Mouse (Mus musculus) C2C12 (cell line): ENCODE results near the gene Smim22. TPM values are rescaled to one million over a fixed set of nuclear protein-coding genes. Genes with fewer than 3 reads are reported as not detected.

ENCODE experiments used
- H3K27me3 ChIP-seq: one replicate; pipeline ENCODE4 v1.6.1; 2011; ENCODE audit not compliant: control insufficient read depth, insufficient read depth, insufficient read length
- H3K36me3 ChIP-seq: one replicate; pipeline ENCODE4 v1.6.1; 2011; ENCODE audit not compliant: control insufficient read depth, insufficient read depth
- H3K4me3 ChIP-seq: one replicate; pipeline ENCODE4 v1.5.1; 2011; ENCODE audit warnings: mild to moderate bottlenecking, control low read depth; ENCODE audit not compliant: poor library complexity, insufficient read depth, severe bottlenecking
- H3K79me2 ChIP-seq: one replicate; pipeline ENCODE4 v1.6.1; 2011; ENCODE audit not compliant: control insufficient read depth, insufficient read depth
- H3K79me3 ChIP-seq: one replicate; pipeline ENCODE4 v1.6.1; 2011; ENCODE audit warnings: low read depth, control low read depth
- H3ac ChIP-seq: one replicate; pipeline ENCODE3; 2011; ENCODE audit warnings: low read depth; ENCODE audit not compliant: control insufficient read depth, insufficient read length
- CEBPB ChIP-seq: IDR thresholded peaks from one replicate; pipeline ENCODE4 v1.6.1; 2011; ENCODE audit warnings: low read depth, mild to moderate bottlenecking, control low read depth, moderate library complexity
- CTCF ChIP-seq: IDR thresholded peaks from one replicate; pipeline ENCODE4 v1.5.1; 2011; ENCODE audit not compliant: control insufficient read depth, insufficient read depth, insufficient read length
- FOSL1 ChIP-seq: IDR thresholded peaks from one replicate; pipeline ENCODE4 v1.8.0; 2011; ENCODE audit warnings: mild to moderate bottlenecking, low read length; ENCODE audit not compliant: poor library complexity, insufficient read depth, severe bottlenecking
- MAX ChIP-seq: IDR thresholded peaks from one replicate; pipeline ENCODE4 v1.6.1; 2011; ENCODE audit warnings: mild to moderate bottlenecking, control low read depth
- MYOD1 ChIP-seq: IDR thresholded peaks from one replicate; pipeline ENCODE4 v1.6.1; 2011; ENCODE audit warnings: low read depth; ENCODE audit not compliant: control insufficient read depth, insufficient read length
- MYOG ChIP-seq: IDR thresholded peaks from one replicate; pipeline ENCODE4 v1.6.1; 2011; ENCODE audit not compliant: control insufficient read depth, insufficient read length; ENCODE audit errors: extremely low read depth
- USF1 ChIP-seq: IDR thresholded peaks from one replicate; pipeline ENCODE4 v1.6.1; 2011; ENCODE audit warnings: low read depth, mild to moderate bottlenecking, control low read depth, moderate library complexity
- polyA plus RNA-seq: library from polyadenylated mRNA; unstranded; fragments of >200 nt; fragmentation: generic; extraction: Trizol; gene quantifications from one replicate; pipeline ENCODE4 v1.2.1, GENCODE M21; 2012; ENCODE audit warnings: missing spikeins

The Smim22 gene
- polyA plus RNA-seq, 1 experiment: not detected

DNA sequence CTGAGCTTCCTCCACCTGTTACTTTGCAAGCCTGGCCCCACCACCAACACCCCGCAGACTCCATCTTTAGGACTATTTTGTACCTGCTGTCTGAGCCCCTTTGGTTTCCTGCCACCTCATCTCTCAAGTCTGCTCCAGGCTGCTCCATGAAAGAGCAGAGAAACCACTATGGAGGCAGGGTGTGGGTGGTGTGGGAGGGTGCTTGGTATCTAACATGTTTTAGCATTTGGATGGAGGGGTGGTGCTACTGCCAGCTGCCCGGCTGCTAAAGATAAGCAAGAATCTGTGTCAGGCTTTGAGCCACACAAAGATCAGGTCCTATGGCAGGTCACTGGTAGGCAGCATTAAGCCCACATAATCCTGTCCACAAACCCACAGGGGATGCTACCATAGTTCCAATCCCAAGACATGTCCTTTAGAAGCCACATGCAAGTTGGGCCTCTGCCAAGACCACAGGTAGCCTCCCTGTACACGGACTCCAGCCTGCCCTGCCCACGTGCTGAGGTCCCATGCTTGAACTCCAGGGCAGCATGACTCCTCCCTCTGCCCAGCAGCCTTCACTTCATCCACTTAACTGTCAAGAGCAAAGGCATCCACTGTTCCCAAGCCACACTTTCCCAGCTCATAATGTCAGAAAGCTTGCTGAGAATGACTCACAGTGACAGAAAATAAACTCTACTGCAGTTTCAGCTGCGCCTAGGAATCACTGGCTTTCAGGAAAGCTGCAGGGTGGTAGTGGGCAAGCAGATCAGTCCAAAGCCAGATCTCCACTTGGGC, 28.6 kb upstream of the Smim22 start:
- H3K79me2 ChIP-seq: no peaks in the 10 kb centered on the region
- H3K27me3 ChIP-seq: peaks cover 20% of the 10 kb centered on the region
- no peak overlapping the region for H3K4me3 ChIP-seq
- no peak overlapping the region for H3ac ChIP-seq
- no peaks in the 10 kb centered on the region for H3K79me3 ChIP-seq
- no peak for TF ChIP-seq MAX
- no peak for TF ChIP-seq CTCF
- no peak for TF ChIP-seq FOSL1
- TF ChIP-seq MYOG: no peak
- TF ChIP-seq CEBPB: no peak
- no peak for TF ChIP-seq MYOD1
- TF ChIP-seq USF1: no peak
- no peaks in the 10 kb centered on the region for H3K36me3 ChIP-seq

GRCm38 (mm10) chr16:4979755-4980380, 27.2 kb upstream of the Smim22 start:
- Histone ChIP-seq H3ac (no peak overlapping the region), H3K79me3 (no peaks in the 10 kb centered on the region), H3K36me3 (no peaks in the 10 kb centered on the region), H3K79me2 (no peaks in the 10 kb centered on the region), H3K4me3 (no peak overlapping the region), H3K27me3 (peaks cover 15% of the 10 kb centered on the region)
- TF ChIP-seq USF1: no peak
- TF ChIP-seq MYOD1: no peak
- no peak for TF ChIP-seq MAX
- TF ChIP-seq CTCF: no peak
- TF ChIP-seq CEBPB: no peak
- TF ChIP-seq MYOG: no peak
- no peak for TF ChIP-seq FOSL1

DNA sequence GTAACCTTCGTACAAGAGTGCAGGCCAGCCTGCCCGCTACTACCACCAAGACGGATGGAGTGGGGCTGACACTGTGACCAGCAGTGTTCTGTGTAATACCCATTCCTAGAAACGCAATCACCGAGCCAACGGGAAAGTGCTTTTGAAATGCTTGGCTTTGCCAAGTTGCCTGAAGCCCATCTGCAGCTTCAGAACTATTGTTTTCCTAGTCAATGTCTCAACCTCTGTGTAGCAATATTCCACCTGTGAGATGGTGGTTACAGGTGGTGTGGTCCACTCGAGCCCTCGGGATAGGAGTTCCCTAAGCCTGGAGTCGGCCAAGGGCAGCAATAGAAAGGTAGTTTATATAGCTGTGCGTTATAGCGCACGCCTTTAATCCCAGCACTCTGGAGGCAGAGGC, 22.4 kb upstream of the Smim22 start:
- Histone ChIP-seq H3K36me3 (no peaks in the 10 kb centered on the region), H3K4me3 (no peak overlapping the region), H3K79me3 (no peaks in the 10 kb centered on the region), H3K27me3 (peaks cover 15% of the 10 kb centered on the region), H3ac (no peak overlapping the region), H3K79me2 (no peaks in the 10 kb centered on the region)
- no peak for TF ChIP-seq USF1
- no peak for TF ChIP-seq MAX
- no peak for TF ChIP-seq FOSL1
- no peak for TF ChIP-seq CEBPB
- no peak for TF ChIP-seq MYOG
- no peak for TF ChIP-seq CTCF
- no peak for TF ChIP-seq MYOD1

- Histone ChIP-seq H3K36me3 (no peaks in the 10 kb centered on the region), H3ac (no peak overlapping the region), H3K79me2 (no peaks in the 10 kb centered on the region), H3K27me3 (peaks cover 13% of the 10 kb centered on the region), H3K4me3 (no peak overlapping the region), H3K79me3 (no peaks in the 10 kb centered on the region)
- TF ChIP-seq MAX (no peak), FOSL1 (no peak), MYOG (no peak), MYOD1 (no peak), CEBPB (no peak), USF1 (no peak), CTCF (no peak)
These were observed 13.8 kb upstream of the Smim22 start for GRCm38 (mm10) chr16:4993276-4993675.

- Histone ChIP-seq H3K79me3 (no peaks in the 10 kb centered on the region), H3K4me3 (no peak within 1 kb of the TSS), H3K27me3 (peaks cover 7% of the 10 kb centered on the region), H3K79me2 (no peaks in the 10 kb centered on the region), H3K36me3 (no peaks in the 10 kb centered on the region), H3ac (no peak within 1 kb of the TSS)
- TF ChIP-seq MYOG (no peak), FOSL1 (no peak), CTCF (no peak), MYOD1 (no peak), CEBPB (no peak), USF1 (no peak), MAX (no peak)
These were observed 9.5 kb upstream of the Smim22 start, which contains the start of gene Sept12 for GRCm38 (mm10) chr16:4997553-4997952. Gene Sept12 (minus strand): TSS chr16:4997852.

DNA sequence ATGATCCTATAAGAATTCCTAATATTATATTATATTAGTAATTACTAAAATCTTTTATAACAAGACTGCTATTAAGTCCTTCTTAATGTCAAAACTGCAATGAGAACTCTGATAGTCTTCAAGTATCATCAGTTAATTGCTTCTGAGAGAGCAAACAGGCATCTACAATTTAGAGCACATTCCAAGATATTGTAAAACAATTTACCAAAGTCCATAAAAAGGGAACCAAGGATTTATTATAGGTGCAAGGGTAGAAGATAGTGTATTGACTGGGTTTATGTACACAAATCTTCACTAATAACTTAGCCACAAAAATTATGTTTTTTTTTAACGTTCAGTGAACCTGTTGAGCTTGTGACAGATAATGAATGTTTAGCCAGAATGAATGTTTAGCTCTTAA, 8.1 kb upstream of the Smim22 start:
- Histone ChIP-seq H3K79me3 (no peaks in the 10 kb centered on the region), H3K36me3 (no peaks in the 10 kb centered on the region), H3K4me3 (no peak overlapping the region), H3K27me3 (peaks cover 3% of the 10 kb centered on the region), H3ac (no peak overlapping the region), H3K79me2 (no peaks in the 10 kb centered on the region)
- TF ChIP-seq FOSL1 (no peak), MYOD1 (no peak), CTCF (no peak), CEBPB (no peak), USF1 (no peak), MYOG (no peak), MAX (no peak)
